Mouse (Mus musculus) neural tube, embryonic 15.5 days (tissue): ENCODE measurements at regions not wholly inside any gene's neighbourhood (a gene's known extent, or its start where the extent isn't known, plus 50 kb on each side); places are given as distances from the start of the nearest gene placed in this dataset.
A peak's percentile ranks its signal among the peaks of the same experiment; 100 is the strongest.
"Not testable (repeated sequence)": the region's sequence is repeated elsewhere in the genome, so short reads cannot be mapped to it uniquely, and the experiment has no call there.

Experiments
- ATAC-seq: fragments of 200-750 bp; cut with Nextera tagmentation; 2 replicates; pipeline ENCODE4 v1.8.0; 2017; ENCODE audit warnings: mild to moderate bottlenecking, moderate TSS enrichment, moderate library complexity; ENCODE audit not compliant: low FRiP score
- H3K27ac ChIP-seq: fragments of 300-500 bp; sonication (generic); replicated peaks from 2 replicates; pipeline ENCODE4 v1.5.1; 2015; ENCODE audit warnings: mild to moderate bottlenecking, inconsistent platforms
- H3K27me3 ChIP-seq: fragments of 300-500 bp; sonication (generic); replicated peaks from 2 replicates; pipeline ENCODE4 v1.6.1; 2015; ENCODE audit warnings: inconsistent platforms
- H3K36me3 ChIP-seq: fragments of 300-500 bp; sonication (generic); 2 replicates; pipeline ENCODE4 v1.6.1; 2015; ENCODE audit warnings: inconsistent platforms
- H3K4me1 ChIP-seq: fragments of 300-500 bp; sonication (generic); 2 replicates; pipeline ENCODE4 v1.6.1; 2015; ENCODE audit warnings: inconsistent platforms
- H3K4me2 ChIP-seq: fragments of 300-500 bp; sonication (generic); 2 replicates; pipeline ENCODE4 v1.6.1; 2015; ENCODE audit warnings: inconsistent platforms, mild to moderate bottlenecking, moderate library complexity
- H3K4me3 ChIP-seq: fragments of 300-500 bp; sonication (generic); replicated peaks from 2 replicates; pipeline ENCODE4 v1.5.1; 2015; ENCODE audit warnings: mild to moderate bottlenecking, inconsistent platforms
- H3K9ac ChIP-seq: fragments of 300-500 bp; sonication (generic); replicated peaks from 2 replicates; pipeline ENCODE4 v1.6.1; 2015; ENCODE audit warnings: mild to moderate bottlenecking, inconsistent platforms
- H3K9me3 ChIP-seq: fragments of 300-500 bp; sonication (generic); replicated peaks from 2 replicates; pipeline ENCODE4 v1.6.1; 2016; ENCODE audit warnings: inconsistent platforms
- WGBS: fragments of 180-500 bp; shearing (Covaris S2); methylation state at CpG from one replicate; pipeline ENCODE4 v1.1.7; 2015; ENCODE audit warnings: mixed read lengths; 5-methylcytosine and 5-hydroxymethylcytosine counted together

GRCm38 (mm10) chr2:79030990-79031389 lies 163.1 kb downstream of the Ube2e3 start:
- no peak overlapping the region for H3K4me2 ChIP-seq

GRCm38 (mm10) chr2:79036296-79036695 lies 168.4 kb downstream of the Ube2e3 start:
- H3K9ac ChIP-seq, result no peak overlapping the region
- 85% methylated on average over 2 of the region's 2 CpGs for WGBS

More at GRCm38 (mm10) chr2:79030990-79031389, 163.1 kb downstream of the Ube2e3 start:
- Histone ChIP-seq H3K36me3 (no peaks in the 10 kb centered on the region), H3K27ac (no peak overlapping the region), H3K4me1 (peaks cover 5% of the 10 kb centered on the region; the same call in 1 of the 2 replicates), H3K9ac (no peak overlapping the region), H3K27me3 (no peaks in the 10 kb centered on the region), H3K9me3 (no peaks in the 10 kb centered on the region), H3K4me3 (no peak overlapping the region)
- no peak for ATAC-seq
- 58% methylated on average over 1 of the region's 1 CpGs for WGBS

GRCm38 (mm10) chr2:79038624-79039023 lies 170.7 kb downstream of the Ube2e3 start:
- H3K9ac ChIP-seq, result no peak overlapping the region
- H3K4me1 ChIP-seq, result no peaks in the 10 kb centered on the region
- H3K27me3 ChIP-seq, result no peaks in the 10 kb centered on the region
- no peaks in the 10 kb centered on the region for H3K36me3 ChIP-seq
- WGBS, result 42% methylated on average over 5 of the region's 5 CpGs
- H3K9me3 ChIP-seq, result no peaks in the 10 kb centered on the region
- H3K4me3 ChIP-seq, result no peak overlapping the region
- H3K27ac ChIP-seq, result no peak overlapping the region
- H3K4me2 ChIP-seq, result no peak overlapping the region
- no peak for ATAC-seq

More at GRCm38 (mm10) chr2:79036296-79036695, 168.4 kb downstream of the Ube2e3 start:
- H3K36me3 ChIP-seq, result no peaks in the 10 kb centered on the region
- ATAC-seq, result no peak
- H3K4me3 ChIP-seq, result no peak overlapping the region
- no peak overlapping the region for H3K27ac ChIP-seq
- no peaks in the 10 kb centered on the region for H3K9me3 ChIP-seq
- no peaks in the 10 kb centered on the region for H3K27me3 ChIP-seq
- no peaks in the 10 kb centered on the region for H3K4me1 ChIP-seq
- H3K4me2 ChIP-seq, result no peak overlapping the region

GRCm38 (mm10) chr2:79044804-79045203 lies 176.9 kb downstream of the Ube2e3 start:
- not testable (repeated sequence) for H3K36me3 ChIP-seq, H3K9me3 ChIP-seq, H3K9ac ChIP-seq, H3K4me2 ChIP-seq, H3K27ac ChIP-seq, H3K4me3 ChIP-seq, H3K27me3 ChIP-seq, H3K4me1 ChIP-seq, ATAC-seq
- 91% methylated on average over 3 of the region's 3 CpGs for WGBS

GRCm38 (mm10) chr2:79045508-79045907 lies 177.6 kb downstream of the Ube2e3 start:
- H3K4me1 ChIP-seq, result peaks cover 5% of the 10 kb centered on the region; the same call in 1 of the 2 replicates
- 77% methylated on average over 4 of the region's 4 CpGs for WGBS
- H3K27me3 ChIP-seq, result no peaks in the 10 kb centered on the region
- H3K4me2 ChIP-seq, result no peak overlapping the region
- H3K9me3 ChIP-seq, result no peaks in the 10 kb centered on the region
- no peak overlapping the region for H3K4me3 ChIP-seq
- no peak overlapping the region for H3K9ac ChIP-seq
- H3K27ac ChIP-seq, result no peak overlapping the region
- H3K36me3 ChIP-seq, result no peaks in the 10 kb centered on the region
- no peak for ATAC-seq

GRCm38 (mm10) chr2:79048020-79048419 lies 180.1 kb downstream of the Ube2e3 start:
- H3K9me3 ChIP-seq, result no peaks in the 10 kb centered on the region
- ATAC-seq, result peak; percentile 79; the same call in 1 of the 2 replicates
- 12% methylated on average over 7 of the region's 7 CpGs for whole genome bisulfite sequencing
- no peaks in the 10 kb centered on the region for H3K27me3 ChIP-seq
- H3K4me3 ChIP-seq, result peak overlapping the region; percentile 8; the same call in 1 of the 2 replicates
- peak overlapping the region; percentile 47 for H3K4me2 ChIP-seq
- H3K27ac ChIP-seq, result peak overlapping the region; percentile 70
- H3K4me1 ChIP-seq, result peaks cover 5% of the 10 kb centered on the region; the same call in 1 of the 2 replicates
- H3K36me3 ChIP-seq, result no peaks in the 10 kb centered on the region
- peak overlapping the region; percentile 14; the same call in 1 of the 2 replicates for H3K9ac ChIP-seq

GRCm38 (mm10) chr2:79048777-79049537 lies 181.0 kb downstream of the Ube2e3 start:
- Histone ChIP-seq H3K4me3 (no peak overlapping the region), H3K4me1 (peaks cover 5% of the 10 kb centered on the region; the same call in 1 of the 2 replicates), H3K36me3 (no peaks in the 10 kb centered on the region), H3K4me2 (no peak overlapping the region), H3K27ac (no peak overlapping the region), H3K9me3 (no peaks in the 10 kb centered on the region), H3K9ac (no peak overlapping the region), H3K27me3 (no peaks in the 10 kb centered on the region)
- WGBS, result 91% methylated on average over 5 of the region's 5 CpGs
- ATAC-seq, result no peak

- no peaks in the 10 kb centered on the region for H3K9me3 ChIP-seq
- no peak overlapping the region for H3K4me2 ChIP-seq
- WGBS, result 77% methylated on average over 1 of the region's 1 CpGs
- no peak overlapping the region for H3K4me3 ChIP-seq
- H3K4me1 ChIP-seq, result peaks cover 5% of the 10 kb centered on the region; the same call in 1 of the 2 replicates
- ATAC-seq, result no peak
- H3K27ac ChIP-seq, result no peak overlapping the region
- H3K36me3 ChIP-seq, result no peaks in the 10 kb centered on the region
- no peaks in the 10 kb centered on the region for H3K27me3 ChIP-seq
- H3K9ac ChIP-seq, result no peak overlapping the region
Observed at GRCm38 (mm10) chr2:79050495-79051046, 182.6 kb downstream of the Ube2e3 start.

- peaks cover 5% of the 10 kb centered on the region; the same call in 1 of the 2 replicates for H3K4me1 ChIP-seq
- no peaks in the 10 kb centered on the region for H3K9me3 ChIP-seq
- H3K4me2 ChIP-seq, result no peak overlapping the region
- no peaks in the 10 kb centered on the region for H3K27me3 ChIP-seq
- ATAC-seq, result no peak
- H3K9ac ChIP-seq, result no peak overlapping the region
- WGBS, result 82% methylated on average over 1 of the region's 1 CpGs
- no peaks in the 10 kb centered on the region for H3K36me3 ChIP-seq
- no peak overlapping the region for H3K4me3 ChIP-seq
- no peak overlapping the region for H3K27ac ChIP-seq
Observed at GRCm38 (mm10) chr2:79052226-79052625, 184.3 kb downstream of the Ube2e3 start.

- Histone ChIP-seq H3K4me1 (peaks cover 7% of the 10 kb centered on the region; the same call in 1 of the 2 replicates), H3K4me2 (no peak overlapping the region), H3K27me3 (no peaks in the 10 kb centered on the region), H3K4me3 (no peak overlapping the region), H3K9ac (no peak overlapping the region), H3K36me3 (no peaks in the 10 kb centered on the region), H3K27ac (no peak overlapping the region), H3K9me3 (no peaks in the 10 kb centered on the region)
- 84% methylated on average over 2 of the region's 2 CpGs for WGBS
- ATAC-seq, result no peak
Observed at GRCm38 (mm10) chr2:79056138-79056537, 188.2 kb downstream of the Ube2e3 start.

GRCm38 (mm10) chr2:79059115-79059943 lies 191.4 kb downstream of the Ube2e3 start:
- Histone ChIP-seq H3K4me3 (no peak overlapping the region), H3K27ac (peak overlapping the region; percentile 51; the same call in 1 of the 2 replicates), H3K36me3 (no peaks in the 10 kb centered on the region), H3K4me1 (peaks cover 7% of the 10 kb centered on the region; the same call in 1 of the 2 replicates), H3K27me3 (no peaks in the 10 kb centered on the region), H3K4me2 (no peak overlapping the region), H3K9ac (no peak overlapping the region), H3K9me3 (no peaks in the 10 kb centered on the region)
- WGBS, result 41% methylated on average over 7 of the region's 7 CpGs
- peak; percentile 70; the same call in 1 of the 2 replicates for ATAC-seq
